Mouse (Mus musculus) heart, postnatal 0 days (tissue): ENCODE data around the gene Rhot2. TPM values are rescaled to one million over a fixed set of nuclear protein-coding genes. Genes with fewer than 3 reads are reported as not detected.
"Not testable (repeated sequence)": the region's sequence is repeated elsewhere in the genome, so short reads cannot be mapped to it uniquely, and the experiment has no call there.

Experiments
- ATAC-seq: fragments of 200-750 bp; cut with Nextera tagmentation; 2 replicates; pipeline ENCODE4 v1.8.0; 2017; ENCODE audit warnings: low read depth, moderate number of reproducible peaks, moderate library complexity; ENCODE audit not compliant: insufficient read depth
- DNase-seq: peaks from one replicate; pipeline ENCODE4 v3.0.0-alpha.2; 2016; ENCODE audit warnings: low spot score
- H3K27ac ChIP-seq: fragments of 300-500 bp; sonication (generic); 2 replicates; pipeline ENCODE4 v1.5.1; 2014; ENCODE audit warnings: low read depth, mild to moderate bottlenecking
- H3K27me3 ChIP-seq: fragments of 300-500 bp; sonication (generic); 2 replicates; pipeline ENCODE4 v1.6.1; 2014; ENCODE audit warnings: low read length, mixed read lengths; ENCODE audit not compliant: control insufficient read depth, insufficient read depth
- H3K36me3 ChIP-seq: fragments of 300-500 bp; sonication (generic); replicated peaks from 2 replicates; pipeline ENCODE4 v1.6.1; 2014; ENCODE audit warnings: low read length, mixed read lengths; ENCODE audit not compliant: control insufficient read depth, insufficient read depth
- H3K4me1 ChIP-seq: fragments of 300-500 bp; sonication (generic); 2 replicates; pipeline ENCODE4 v1.6.1; 2014; ENCODE audit warnings: antibody characterized with exemption; ENCODE audit not compliant: control insufficient read depth, insufficient read depth
- H3K4me2 ChIP-seq: fragments of 300-500 bp; sonication (generic); 2 replicates; pipeline ENCODE4 v1.6.1; 2014; ENCODE audit warnings: low read depth, mild to moderate bottlenecking, low read length, moderate library complexity
- H3K4me3 ChIP-seq: fragments of 300-500 bp; sonication (generic); 2 replicates; pipeline ENCODE4 v1.5.1; 2014; ENCODE audit warnings: low read depth, low read length
- H3K9ac ChIP-seq: fragments of 300-500 bp; sonication (generic); replicated peaks from 2 replicates; pipeline ENCODE4 v1.6.1; 2014; ENCODE audit warnings: low read depth, low read length, mixed read lengths
- H3K9me3 ChIP-seq: fragments of 300-500 bp; sonication (generic); replicated peaks from 2 replicates; pipeline ENCODE4 v1.6.1; 2016; ENCODE audit warnings: low read length; ENCODE audit not compliant: control insufficient read depth
- CTCF ChIP-seq: IDR thresholded peaks from 2 replicates; pipeline ENCODE4 v1.5.1; 2016; ENCODE audit warnings: antibody characterized with exemption, control low read depth, low read depth
- EP300 ChIP-seq: IDR thresholded peaks from 2 replicates; pipeline ENCODE4 v1.6.1; 2016; ENCODE audit warnings: antibody characterized with exemption, low read depth
- WGBS: fragments of 180-500 bp; shearing (Covaris S2); extraction: QIAGEN DNeasy Blood & Tissue Kit; methylation state at CpG from one replicate; pipeline ENCODE4 v1.1.7; 2014; 5-methylcytosine and 5-hydroxymethylcytosine counted together
- polyA plus RNA-seq: library from polyadenylated mRNA; unstranded; fragments of >200 nt; fragmentation: Nextera tagmentation; extraction: Ambion mirVana; gene quantifications from 2 replicates; pipeline ENCODE4 v1.2.1, GENCODE M21; 2015
- total RNA-seq: library from RNA; depleted of rRNA; stranded (reverse); fragments of >200 nt; gene quantifications from 2 replicates; pipeline ENCODE4 v1.2.3, GENCODE M21; 2014; ENCODE audit warnings: low replicate concordance

Rhot2 gene
- total and polyA plus RNA-seq, 2 experiments from 2014 or later = 27.5 to 88.2 TPM

DNA sequence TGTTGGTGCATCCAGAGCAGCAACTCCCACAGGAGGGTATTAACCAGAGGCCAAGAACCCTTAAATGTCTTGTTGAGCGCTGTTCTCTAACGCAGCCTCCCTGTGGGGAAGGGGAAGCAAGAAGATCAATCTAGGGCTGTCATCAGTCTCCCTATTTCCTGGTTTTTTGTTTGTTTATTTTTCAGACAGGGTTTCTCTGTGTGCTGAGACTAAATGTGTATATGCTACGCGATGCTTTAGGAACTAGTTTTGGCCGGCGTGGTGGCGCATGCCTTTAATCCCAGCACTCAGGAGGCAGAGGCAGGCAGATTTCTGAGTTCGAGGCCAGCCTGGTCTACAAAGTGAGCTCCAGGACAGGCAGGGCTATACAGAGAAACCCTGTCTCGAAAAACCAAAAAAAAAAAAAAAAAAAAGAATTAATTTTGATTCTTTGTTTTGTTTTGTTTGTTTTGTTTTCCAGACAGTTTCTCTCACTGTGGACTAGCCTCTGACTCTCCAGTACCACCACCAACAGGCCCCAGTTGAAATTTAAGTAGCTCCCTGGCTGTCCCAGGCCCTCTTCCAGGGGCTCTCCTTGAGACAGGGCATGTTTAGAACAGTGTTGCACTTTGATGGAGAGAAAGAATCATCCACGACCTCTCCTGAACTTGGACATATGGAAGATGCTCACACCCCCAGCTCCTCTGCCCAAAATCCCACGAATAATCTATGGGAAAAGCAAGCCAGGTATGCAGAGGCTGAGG is 28.9 kb upstream of the Rhot2 start:
- no peak overlapping the region for H3K4me3 ChIP-seq

DNA sequence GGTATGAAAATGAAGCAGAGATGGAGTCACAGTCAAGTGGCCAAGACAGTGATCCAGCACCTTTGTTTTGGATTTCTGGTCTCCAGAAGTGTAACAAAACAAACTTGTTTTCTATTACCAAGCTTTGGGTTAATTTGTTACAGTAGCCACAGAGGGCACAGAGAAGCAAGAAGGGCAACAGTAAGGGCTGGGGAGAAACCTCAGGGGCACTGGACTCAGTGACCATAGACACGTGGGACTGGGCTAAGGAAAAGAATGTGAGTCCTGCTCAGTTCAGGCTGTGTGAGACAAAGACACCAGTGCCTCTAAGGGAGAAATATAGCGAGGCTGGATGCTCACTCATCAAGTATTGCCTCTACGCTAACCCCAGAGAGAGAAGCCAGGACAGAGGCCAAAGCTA is 28.0 kb upstream of the Rhot2 start:
- TF ChIP-seq EP300 = no peak
- TF ChIP-seq CTCF = no peak
- Histone ChIP-seq H3K9me3 (no peaks in the 10 kb centered on the region), H3K4me3 (no peak overlapping the region), H3K36me3 (no peaks in the 10 kb centered on the region), H3K4me1 (peaks cover 18% of the 10 kb centered on the region; the same call in 1 of the 2 replicates), H3K9ac (no peak overlapping the region), H3K4me2 (no peak overlapping the region), H3K27ac (no peak overlapping the region), H3K27me3 (no peaks in the 10 kb centered on the region)
- no peak for DNase-seq
- ATAC-seq = no peak
- WGBS = 81% methylated on average over 3 of the region's 3 CpGs

More for the DNA sequence above, 28.9 kb upstream of the Rhot2 start:
- Histone ChIP-seq H3K9me3 (no peaks in the 10 kb centered on the region), H3K9ac (no peak overlapping the region), H3K27me3 (no peaks in the 10 kb centered on the region), H3K4me2 (no peak overlapping the region), H3K4me1 (peaks cover 18% of the 10 kb centered on the region; the same call in 1 of the 2 replicates), H3K27ac (0 out of 2 replicates have a peak overlapping the region, but pooled peaks have one; percentile 21), H3K36me3 (no peaks in the 10 kb centered on the region)
- no peak for DNase-seq
- ATAC-seq = no peak
- 76% methylated on average over 11 of the region's 11 CpGs for WGBS
- no peak for TF ChIP-seq CTCF
- TF ChIP-seq EP300 = no peak

DNA sequence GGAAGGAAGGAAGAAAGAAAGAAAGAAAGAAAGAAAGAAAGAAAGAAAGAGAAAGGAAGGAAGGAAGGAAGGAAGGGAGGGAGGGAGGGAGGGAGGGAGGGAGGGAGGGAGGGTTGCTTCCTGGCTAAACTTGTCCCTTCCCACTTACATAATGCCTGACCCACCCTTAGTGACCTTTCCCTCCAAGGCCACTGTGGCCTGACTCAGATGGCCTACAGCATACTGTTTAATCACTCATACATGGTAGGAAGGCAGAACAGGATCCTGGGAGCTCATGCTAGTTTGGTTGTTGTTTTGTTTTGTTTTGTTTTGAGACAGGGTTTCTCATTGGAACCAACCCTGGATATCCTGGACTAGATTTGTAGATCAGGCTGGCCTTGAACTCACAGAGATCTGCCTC is 26.9 kb upstream of the Rhot2 start:
- DNase-seq, H3K9ac ChIP-seq, H3K27me3 ChIP-seq, H3K4me2 ChIP-seq, H3K4me3 ChIP-seq, ATAC-seq, H3K36me3 ChIP-seq, H3K9me3 ChIP-seq, H3K27ac ChIP-seq: not testable (repeated sequence)
- H3K4me1 ChIP-seq = peaks cover 23% of the 10 kb centered on the region

DNA sequence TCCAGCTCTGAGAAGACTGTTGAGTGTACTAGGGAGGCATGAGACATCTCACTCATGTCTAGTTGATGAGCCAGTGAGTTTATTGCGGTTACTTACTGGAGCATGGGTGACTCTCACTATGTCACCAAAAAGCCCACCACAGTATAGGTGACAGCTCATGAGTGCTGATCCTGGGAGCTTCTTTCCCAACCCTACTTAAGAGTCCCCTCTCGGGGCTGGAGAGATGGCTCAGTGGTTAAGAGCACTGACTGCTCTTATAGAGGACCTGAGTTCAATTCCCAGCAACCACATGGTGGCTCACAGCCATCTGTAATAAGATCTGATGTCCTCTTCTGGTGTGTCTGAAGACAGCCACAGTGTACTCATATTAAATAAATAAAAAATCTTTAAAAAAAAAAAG is 25.3 kb upstream of the Rhot2 start:
- no peak overlapping the region for H3K27ac ChIP-seq
- ATAC-seq = no peak
- TF ChIP-seq EP300 = no peak
- TF ChIP-seq CTCF = no peak
- no peak overlapping the region for H3K4me3 ChIP-seq
- H3K4me1 ChIP-seq = peaks cover 20% of the 10 kb centered on the region
- no peaks in the 10 kb centered on the region for H3K27me3 ChIP-seq
- DNase-seq = no peak
- 0 out of 2 replicates have a peak, but pooled peaks cover under 1% of the 10 kb centered on the region for H3K36me3 ChIP-seq
- no peak overlapping the region for H3K9ac ChIP-seq
- no peaks in the 10 kb centered on the region for H3K9me3 ChIP-seq
- H3K4me2 ChIP-seq = no peak overlapping the region
- WGBS = 90% methylated on average over 2 of the region's 2 CpGs

DNA sequence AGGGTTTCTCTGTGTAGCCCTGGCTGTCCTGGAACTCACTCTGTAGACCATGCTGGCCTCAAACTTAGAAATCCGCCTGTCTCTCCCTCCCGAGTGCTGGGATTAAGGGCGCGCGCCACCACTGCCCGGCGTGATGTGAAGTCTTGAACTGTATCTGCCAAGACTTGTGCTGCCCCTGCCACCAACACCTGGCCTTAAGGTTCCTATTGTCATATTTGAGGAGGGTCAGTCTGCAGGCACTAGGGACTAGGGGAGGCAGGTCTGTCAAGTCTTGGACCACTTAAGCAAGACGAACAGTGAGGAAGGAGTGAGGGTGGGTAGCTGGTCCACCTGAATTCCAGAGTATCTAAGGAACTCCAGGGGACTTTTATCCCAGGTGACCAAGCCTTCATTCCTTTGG is 24.8 kb upstream of the Rhot2 start:
- no peak overlapping the region for H3K4me2 ChIP-seq
- H3K9me3 ChIP-seq = no peaks in the 10 kb centered on the region
- no peak overlapping the region for H3K27ac ChIP-seq
- DNase-seq (no peak), ATAC-seq (no peak)
- 83% methylated on average over 8 of the region's 8 CpGs for WGBS
- TF ChIP-seq CTCF (no peak), EP300 (no peak)
- 0 out of 2 replicates have a peak, but pooled peaks cover 5% of the 10 kb centered on the region for H3K36me3 ChIP-seq
- no peaks in the 10 kb centered on the region for H3K27me3 ChIP-seq
- no peak overlapping the region for H3K9ac ChIP-seq
- H3K4me3 ChIP-seq = no peak overlapping the region
- H3K4me1 ChIP-seq = peaks cover 17% of the 10 kb centered on the region

DNA sequence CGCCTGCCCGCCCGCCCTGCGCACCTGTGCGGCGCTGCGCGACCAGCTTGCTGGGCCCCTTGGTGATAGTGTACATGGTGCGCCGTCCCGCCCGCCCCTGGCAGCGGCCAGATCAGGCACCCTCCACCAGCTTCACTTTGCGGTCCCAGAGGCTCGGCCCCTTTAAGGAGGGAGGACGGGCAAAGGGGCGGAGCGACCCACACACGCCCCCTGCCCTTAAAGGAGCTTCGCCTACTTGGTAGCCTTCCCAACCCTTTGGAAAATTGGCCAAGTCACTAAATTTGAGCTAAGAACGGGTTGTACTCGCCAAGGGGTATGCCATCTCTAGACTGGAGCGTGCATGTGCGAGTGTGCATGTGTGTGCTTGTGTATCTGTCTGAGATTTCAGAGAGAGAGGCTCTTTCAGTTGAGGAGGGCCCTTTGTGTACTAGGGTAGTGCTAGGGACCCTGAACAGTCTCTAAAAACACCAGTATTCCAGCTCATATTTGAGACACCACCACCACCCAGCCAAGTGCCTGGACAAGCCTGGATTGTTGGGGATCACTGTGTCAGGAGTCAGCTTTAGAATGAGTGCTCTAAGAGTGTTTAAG is 24.0 kb upstream of the Rhot2 start, which contains the start of gene Mcrip2:
Gene Mcrip2, minus strand, starts transcription at position 164 of the 591 bp plus-strand sequence.
- DNase-seq = peak; percentile 87
- ATAC-seq = peak; percentile 87
- Histone ChIP-seq H3K4me2 (peak within 1 kb of the TSS; percentile 94), H3K4me3 (peak within 1 kb of the TSS; percentile 86), H3K27me3 (no peaks in the 10 kb centered on the region), H3K27ac (peak within 1 kb of the TSS; percentile 99), H3K36me3 (peaks cover 12% of the 10 kb centered on the region), H3K9me3 (no peaks in the 10 kb centered on the region), H3K4me1 (peaks cover 12% of the 10 kb centered on the region), H3K9ac (peak within 1 kb of the TSS; percentile 93)
- TF ChIP-seq EP300 (no peak; the same call in 1 of the 2 replicates), CTCF (peak; percentile 29)
- 0% methylated on average over 24 of the region's 24 CpGs for WGBS
